Mouse (Mus musculus): ENCODE data around the gene Olfr573-ps1. TPM values are rescaled to one million over a fixed set of nuclear protein-coding genes. Genes with fewer than 3 reads are reported as not detected.

The Olfr573-ps1 gene
- polyA plus RNA-seq (2015; fragmentation: Nextera tagmentation; extraction: Ambion mirVana) = not detected in 2 replicates

DNA sequence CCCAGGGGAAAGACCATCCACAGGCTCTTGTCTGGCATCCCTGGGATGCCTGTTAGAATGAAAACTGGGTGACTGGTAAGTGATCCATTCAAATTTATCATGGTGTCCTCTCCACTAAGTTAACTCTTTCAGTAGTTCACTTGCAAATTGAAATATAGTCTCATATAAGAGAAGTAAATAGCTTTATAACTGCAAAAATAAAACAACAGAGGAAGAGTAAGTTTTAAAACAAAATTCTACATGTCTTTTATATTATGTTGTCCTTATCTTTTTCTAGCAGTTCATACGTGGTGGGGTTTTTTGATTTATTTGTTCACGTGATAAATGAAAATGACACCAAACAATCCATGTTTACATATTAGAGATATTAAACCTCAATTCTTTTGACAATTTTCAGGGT, at the start of gene Olfr573-ps1:
TSS of gene Olfr573-ps1 (minus strand) at position 101 of the 400 bp plus-strand sequence.
- Histone ChIP-seq H3K4me1 (ENCODE audit: control insufficient read depth, insufficient read depth, low read length) (no peaks in the 10 kb centered on the region), H3K9me3 (replicated peaks; ENCODE audit: control insufficient read depth, low read length, poor library complexity, severe bottlenecking) (no peaks in the 10 kb centered on the region), H3K36me3 (ENCODE audit: control insufficient read depth, insufficient read depth, low read length) (no peaks in the 10 kb centered on the region), H3K4me2 (ENCODE audit: low read length) (no peak within 1 kb of the TSS), H3K27me3 (ENCODE audit: control insufficient read depth, insufficient read depth, low read depth, low read length) (no peaks in the 10 kb centered on the region), H3K27ac (ENCODE audit: low read length) (no peak within 1 kb of the TSS), H3K4me3 (ENCODE audit: low read depth, low read length) (no peak within 1 kb of the TSS), H3K9ac (ENCODE audit: low read depth, low read length) (no peak within 1 kb of the TSS)
- ATAC-seq = no peak
- 93% methylated on average over 2 of the region's 2 CpGs for WGBS

DNA sequence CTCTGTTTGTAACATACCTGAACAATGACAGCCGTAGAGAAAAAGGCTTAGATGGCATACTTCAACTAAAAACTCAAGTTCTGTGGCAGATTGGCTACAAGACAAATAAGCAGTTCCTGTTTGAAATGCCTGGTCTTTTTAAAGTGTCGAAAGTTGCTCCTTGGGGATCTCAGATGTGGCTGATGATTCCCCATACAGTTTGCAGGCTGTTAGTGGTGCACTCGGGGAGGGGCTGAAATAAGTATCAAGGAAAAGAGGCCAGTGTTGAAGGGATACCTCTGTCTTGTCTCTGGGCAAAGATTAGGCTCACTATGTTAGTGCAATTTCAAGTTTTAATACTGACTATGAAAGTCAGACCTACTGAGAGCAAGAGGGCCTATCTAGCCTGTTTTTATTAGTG, 46.8 kb upstream of the Olfr573-ps1 start, which contains the start of gene Olfr578:
TSS of gene Olfr578 (minus strand) at position 101 of the 400 bp plus-strand sequence.
- no peak for ATAC-seq
- Histone ChIP-seq H3K4me2 (ENCODE audit: low read length) (no peak within 1 kb of the TSS), H3K36me3 (ENCODE audit: control insufficient read depth, insufficient read depth, low read length) (no peaks in the 10 kb centered on the region), H3K4me1 (ENCODE audit: control insufficient read depth, insufficient read depth, low read length) (no peaks in the 10 kb centered on the region), H3K9me3 (replicated peaks; ENCODE audit: control insufficient read depth, low read length, poor library complexity, severe bottlenecking) (no peaks in the 10 kb centered on the region), H3K9ac (ENCODE audit: low read depth, low read length) (no peak within 1 kb of the TSS), H3K27me3 (ENCODE audit: control insufficient read depth, insufficient read depth, low read depth, low read length) (no peaks in the 10 kb centered on the region), H3K27ac (ENCODE audit: low read length) (no peak within 1 kb of the TSS), H3K4me3 (ENCODE audit: low read depth, low read length) (no peak within 1 kb of the TSS)
- 83% methylated on average over 3 of the region's 3 CpGs for WGBS

GRCm38 (mm10) chr7:102975843-102976242, 33.5 kb upstream of the Olfr573-ps1 start, which contains the start of gene Olfr577:
Gene Olfr577 (minus strand): TSS chr7:102975943.
- Histone ChIP-seq H3K4me2 (ENCODE audit: low read length) (no peak within 1 kb of the TSS), H3K4me3 (ENCODE audit: low read depth, low read length) (no peak within 1 kb of the TSS), H3K4me1 (ENCODE audit: control insufficient read depth, insufficient read depth, low read length) (no peaks in the 10 kb centered on the region), H3K36me3 (ENCODE audit: control insufficient read depth, insufficient read depth, low read length) (no peaks in the 10 kb centered on the region), H3K9me3 (replicated peaks; ENCODE audit: control insufficient read depth, low read length, poor library complexity, severe bottlenecking) (no peaks in the 10 kb centered on the region), H3K9ac (ENCODE audit: low read depth, low read length) (no peak within 1 kb of the TSS), H3K27ac (ENCODE audit: low read length) (no peak within 1 kb of the TSS), H3K27me3 (ENCODE audit: control insufficient read depth, insufficient read depth, low read depth, low read length) (no peaks in the 10 kb centered on the region)
- no peak for ATAC-seq
- 84% methylated on average over 2 of the region's 2 CpGs for WGBS

- Histone ChIP-seq H3K4me2 (ENCODE audit: low read length) (no peak overlapping the region), H3K4me1 (ENCODE audit: control insufficient read depth, insufficient read depth, low read length) (no peaks in the 10 kb centered on the region), H3K4me3 (ENCODE audit: low read depth, low read length) (no peak overlapping the region), H3K36me3 (ENCODE audit: control insufficient read depth, insufficient read depth, low read length) (no peaks in the 10 kb centered on the region), H3K27me3 (ENCODE audit: control insufficient read depth, insufficient read depth, low read depth, low read length) (no peaks in the 10 kb centered on the region), H3K27ac (ENCODE audit: low read length) (no peak overlapping the region), H3K9ac (ENCODE audit: low read depth, low read length) (no peak overlapping the region), H3K9me3 (replicated peaks; ENCODE audit: control insufficient read depth, low read length, poor library complexity, severe bottlenecking) (no peaks in the 10 kb centered on the region)
- no peak for ATAC-seq
- 39% methylated on average over 1 of the region's 1 CpGs for WGBS
Observed at GRCm38 (mm10) chr7:102974399-102974798, 32.0 kb upstream of the Olfr573-ps1 start.

- no peak within 1 kb of the TSS for H3K27ac ChIP-seq (ENCODE audit: low read length)
- WGBS = 62% methylated on average over 2 of the region's 2 CpGs
- H3K9ac ChIP-seq (ENCODE audit: low read depth, low read length) = no peak within 1 kb of the TSS
- no peaks in the 10 kb centered on the region for H3K9me3 ChIP-seq (replicated peaks; ENCODE audit: control insufficient read depth, low read length, poor library complexity, severe bottlenecking)
- no peak for ATAC-seq
- H3K27me3 ChIP-seq (ENCODE audit: control insufficient read depth, insufficient read depth, low read depth, low read length) = no peaks in the 10 kb centered on the region
- H3K4me2 ChIP-seq (ENCODE audit: low read length) = no peak within 1 kb of the TSS
- no peaks in the 10 kb centered on the region for H3K4me1 ChIP-seq (ENCODE audit: control insufficient read depth, insufficient read depth, low read length)
- no peaks in the 10 kb centered on the region for H3K36me3 ChIP-seq (ENCODE audit: control insufficient read depth, insufficient read depth, low read length)
- H3K4me3 ChIP-seq (ENCODE audit: low read depth, low read length) = no peak within 1 kb of the TSS
Observed at GRCm38 (mm10) chr7:102962360-102962759, 20.0 kb upstream of the Olfr573-ps1 start, which contains the start of gene Olfr576. Gene Olfr576 (plus strand): TSS chr7:102962660.

GRCm38 (mm10) chr7:102958593-102958992, 16.2 kb upstream of the Olfr573-ps1 start, which contains the start of gene Olfr575:
Gene Olfr575 (minus strand): TSS chr7:102958775.
- H3K4me3 ChIP-seq (ENCODE audit: low read depth, low read length) = no peak within 1 kb of the TSS
- no peak within 1 kb of the TSS for H3K4me2 ChIP-seq (ENCODE audit: low read length)
- WGBS = 73% methylated on average over 1 of the region's 1 CpGs
- H3K9ac ChIP-seq (ENCODE audit: low read depth, low read length) = no peak within 1 kb of the TSS
- H3K27me3 ChIP-seq (ENCODE audit: control insufficient read depth, insufficient read depth, low read depth, low read length) = no peaks in the 10 kb centered on the region
- ATAC-seq = no peak
- no peaks in the 10 kb centered on the region for H3K36me3 ChIP-seq (ENCODE audit: control insufficient read depth, insufficient read depth, low read length)
- H3K9me3 ChIP-seq (replicated peaks; ENCODE audit: control insufficient read depth, low read length, poor library complexity, severe bottlenecking) = no peaks in the 10 kb centered on the region
- H3K27ac ChIP-seq (ENCODE audit: low read length) = no peak within 1 kb of the TSS
- no peaks in the 10 kb centered on the region for H3K4me1 ChIP-seq (ENCODE audit: control insufficient read depth, insufficient read depth, low read length)

GRCm38 (mm10) chr7:102958137-102958536, 15.8 kb upstream of the Olfr573-ps1 start:
- no peaks in the 10 kb centered on the region for H3K9me3 ChIP-seq (replicated peaks; ENCODE audit: control insufficient read depth, low read length, poor library complexity, severe bottlenecking)
- H3K36me3 ChIP-seq (ENCODE audit: control insufficient read depth, insufficient read depth, low read length) = no peaks in the 10 kb centered on the region
- ATAC-seq = no peak
- H3K27ac ChIP-seq (ENCODE audit: low read length) = no peak overlapping the region
- no peaks in the 10 kb centered on the region for H3K4me1 ChIP-seq (ENCODE audit: control insufficient read depth, insufficient read depth, low read length)
- no peaks in the 10 kb centered on the region for H3K27me3 ChIP-seq (ENCODE audit: control insufficient read depth, insufficient read depth, low read depth, low read length)
- WGBS = 89% methylated on average over 3 of the region's 3 CpGs
- no peak overlapping the region for H3K4me3 ChIP-seq (ENCODE audit: low read depth, low read length)
- H3K4me2 ChIP-seq (ENCODE audit: low read length) = no peak overlapping the region
- H3K9ac ChIP-seq (ENCODE audit: low read depth, low read length) = no peak overlapping the region

GRCm38 (mm10) chr7:102950732-102951131, 8.4 kb upstream of the Olfr573-ps1 start:
- no peak overlapping the region for H3K4me3 ChIP-seq (ENCODE audit: low read depth, low read length)
- no peaks in the 10 kb centered on the region for H3K9me3 ChIP-seq (replicated peaks; ENCODE audit: control insufficient read depth, low read length, poor library complexity, severe bottlenecking)
- H3K27ac ChIP-seq (ENCODE audit: low read length) = no peak overlapping the region
- H3K9ac ChIP-seq (ENCODE audit: low read depth, low read length) = no peak overlapping the region
- H3K4me2 ChIP-seq (ENCODE audit: low read length) = no peak overlapping the region
- 73% methylated on average over 1 of the region's 1 CpGs for WGBS
- no peaks in the 10 kb centered on the region for H3K36me3 ChIP-seq (ENCODE audit: control insufficient read depth, insufficient read depth, low read length)
- no peaks in the 10 kb centered on the region for H3K4me1 ChIP-seq (ENCODE audit: control insufficient read depth, insufficient read depth, low read length)
- no peaks in the 10 kb centered on the region for H3K27me3 ChIP-seq (ENCODE audit: control insufficient read depth, insufficient read depth, low read depth, low read length)
- ATAC-seq = no peak

GRCm38 (mm10) chr7:102948167-102948566, 5.8 kb upstream of the Olfr573-ps1 start, which contains the start of gene Olfr574:
Gene Olfr574 (plus strand): TSS chr7:102948467.
- H3K4me2 ChIP-seq (ENCODE audit: low read length) = no peak within 1 kb of the TSS
- H3K9me3 ChIP-seq (replicated peaks; ENCODE audit: control insufficient read depth, low read length, poor library complexity, severe bottlenecking) = no peaks in the 10 kb centered on the region
- 91% methylated on average over 1 of the region's 1 CpGs for WGBS
- no peak within 1 kb of the TSS for H3K9ac ChIP-seq (ENCODE audit: low read depth, low read length)
- no peak for ATAC-seq
- H3K27ac ChIP-seq (ENCODE audit: low read length) = no peak within 1 kb of the TSS
- H3K36me3 ChIP-seq (ENCODE audit: control insufficient read depth, insufficient read depth, low read length) = no peaks in the 10 kb centered on the region
- no peaks in the 10 kb centered on the region for H3K27me3 ChIP-seq (ENCODE audit: control insufficient read depth, insufficient read depth, low read depth, low read length)
- H3K4me1 ChIP-seq (ENCODE audit: control insufficient read depth, insufficient read depth, low read length) = no peaks in the 10 kb centered on the region
- H3K4me3 ChIP-seq (ENCODE audit: low read depth, low read length) = no peak within 1 kb of the TSS

Measured in midbrain, embryonic 16.5 days (tissue).